Mouse (Mus musculus) spleen, postnatal 0 days (tissue): ENCODE data around the gene Gucy2e. TPM values are rescaled to one million over a fixed set of nuclear protein-coding genes. Genes with fewer than 3 reads are reported as not detected.

Experiments
- polyA plus RNA-seq: library from polyadenylated mRNA; unstranded; fragments of >200 nt; fragmentation: Nextera tagmentation; extraction: Ambion mirVana; gene quantifications from 2 replicates; pipeline ENCODE4 v1.2.1, GENCODE M21; 2015

Gucy2e gene
- polyA plus RNA-seq: 0.01 and 0.07 TPM in 2 replicates

GRCm38 (mm10) chr11:69236926-69237260, at the start of gene Gucy2e:
Gucy2e (minus strand) TSS chr11:69237036.

GRCm38 (mm10) chr11:69197743-69198142, 39.1 kb downstream of the Gucy2e start, which contains the start of gene Alox8:
Alox8 (minus strand) TSS chr11:69197843.

Other genes starting within 250 kb of the Gucy2e start
- gene Pfas, start 228.6 kb downstream of the Gucy2e start, polyA plus RNA-seq: 36.9 and 37.1 TPM in 2 replicates
- gene Ctc1, start 221.1 kb downstream of the Gucy2e start, polyA plus RNA-seq: 20.3 and 21.5 TPM in 2 replicates
- gene Aurkb, start 191.4 kb downstream of the Gucy2e start, polyA plus RNA-seq: 120 and 126 TPM in 2 replicates
- gene Borcs6, start 177.3 kb downstream of the Gucy2e start, polyA plus RNA-seq: 8.3 and 9.8 TPM in 2 replicates
- 39.0 and 47.7 TPM in 2 replicates for gene Tmem107, start 166.2 kb downstream of the Gucy2e start, polyA plus RNA-seq
- gene Vamp2, start 148.5 kb downstream of the Gucy2e start, polyA plus RNA-seq: 29.9 and 31.7 TPM in 2 replicates
- 4.2 and 7.6 TPM in 2 replicates for gene Per1, start 141.8 kb downstream of the Gucy2e start, polyA plus RNA-seq
- gene Hes7, start 116.6 kb downstream of the Gucy2e start, polyA plus RNA-seq: 0.22 and 0.32 TPM in 2 replicates
- 0.07 and 0.32 TPM in 2 replicates for gene 9130213A22Rik, start 114.4 kb downstream of the Gucy2e start, polyA plus RNA-seq
- 0.25 and 0.79 TPM in 2 replicates for gene Aloxe3, start 111.1 kb downstream of the Gucy2e start, polyA plus RNA-seq
- gene Alox12b, start 80.0 kb downstream of the Gucy2e start, polyA plus RNA-seq: not detected in 2 replicates
- gene Alox8, start 39.2 kb downstream of the Gucy2e start, polyA plus RNA-seq: 0.12 and 0.61 TPM in 2 replicates
- 10.3 and 12.8 TPM in 2 replicates for gene Cntrob, start 86.7 kb upstream of the Gucy2e start, polyA plus RNA-seq
- gene Trappc1, start 86.9 kb upstream of the Gucy2e start, polyA plus RNA-seq: 94.9 and 97.1 TPM in 2 replicates
- 0.30 and 0.55 TPM in 2 replicates for gene Kcnab3, start 89.2 kb upstream of the Gucy2e start, polyA plus RNA-seq
- gene Rnf227, start 103.4 kb upstream of the Gucy2e start, polyA plus RNA-seq: 3.1 and 4.2 TPM in 2 replicates
- 9.3 and 10.9 TPM in 2 replicates for gene Chd3, start 132.4 kb upstream of the Gucy2e start, polyA plus RNA-seq
- 115 and 122 TPM in 2 replicates for gene Naa38, start 158.5 kb upstream of the Gucy2e start, polyA plus RNA-seq
- 8.1 and 10.1 TPM in 2 replicates for gene Cyb5d1, start 158.6 kb upstream of the Gucy2e start, polyA plus RNA-seq
- 25.2 and 29.9 TPM in 2 replicates for gene Tmem88, start 161.2 kb upstream of the Gucy2e start, polyA plus RNA-seq
- 12.5 and 16.9 TPM in 2 replicates for gene Kdm6b, start 176.6 kb upstream of the Gucy2e start, polyA plus RNA-seq